Mouse (Mus musculus): ENCODE measurements at regions not wholly inside any gene's neighbourhood (a gene's known extent, or its start where the extent isn't known, plus 50 kb on each side); places are given as distances from the start of the nearest gene placed in this dataset.

DNA sequence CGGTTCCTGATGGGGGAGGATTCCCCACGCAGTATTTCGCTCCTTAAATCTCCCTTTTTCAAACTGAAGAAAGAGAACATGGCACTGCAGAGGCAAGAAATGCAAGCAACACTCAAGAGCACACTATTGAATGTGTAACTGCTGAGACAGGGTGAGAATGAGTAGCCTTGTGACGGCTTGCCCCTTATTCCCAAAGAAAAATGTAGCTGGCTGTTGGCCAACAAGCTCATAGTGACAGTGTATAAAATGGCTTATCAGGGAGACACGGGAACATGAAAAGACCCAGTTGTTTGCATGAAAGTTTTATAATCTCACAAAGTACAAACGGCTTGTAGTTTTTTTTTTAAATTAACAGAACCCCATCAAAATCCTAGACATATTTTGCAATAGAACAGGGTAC is 130.8 kb upstream of the Arglu1 start:
- TF ChIP-seq CTCF (IDR thresholded peaks at IDR 0.05; ENCODE audit: borderline replicate concordance, insufficient read depth, low read depth, low read length): no peak
- TF ChIP-seq POLR2A (IDR thresholded peaks at IDR 0.05; ENCODE audit: borderline replicate concordance, insufficient read depth, low read length): no peak

Measured in cerebellum, adult 2 months (tissue).